Mouse (Mus musculus): ENCODE data around the gene Wdtc1. TPM values are rescaled to one million over a fixed set of nuclear protein-coding genes. Genes with fewer than 3 reads are reported as not detected.

Wdtc1 gene
- polyA plus RNA-seq, 1 experiment from 2014 or later, result 14.1 TPM

DNA sequence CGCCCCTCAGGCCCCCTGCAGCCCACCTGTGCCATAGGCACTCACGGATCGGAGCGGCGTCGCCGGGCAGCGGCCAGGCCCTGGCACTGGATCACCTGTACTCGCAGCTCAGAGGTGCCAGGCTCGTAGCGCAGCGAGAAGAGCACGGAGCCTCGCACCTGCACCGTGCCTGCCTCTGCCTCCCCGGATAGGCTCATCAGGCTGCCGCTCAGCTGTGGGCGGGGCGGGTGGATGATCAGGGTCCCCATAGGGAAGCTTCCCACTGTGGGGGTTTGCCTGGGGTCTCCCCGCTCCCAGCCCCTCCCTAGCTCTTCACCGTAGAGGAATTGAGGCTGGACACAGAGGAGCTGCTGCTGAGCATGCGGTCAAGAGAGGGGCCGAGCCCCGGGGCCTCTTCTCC is 96.5 kb downstream of the Wdtc1 start:
- H3K9ac ChIP-seq, result no peak overlapping the region
- 0 out of 2 replicates have a peak, but pooled peaks cover 4% of the 10 kb centered on the region for H3K4me1 ChIP-seq
- H3K4me2 ChIP-seq (replicated peaks), result peak overlapping the region; percentile 45
- 18% methylated on average over 24 of the region's 24 CpGs for WGBS
- no peaks in the 10 kb centered on the region for H3K36me3 ChIP-seq
- H3K27ac ChIP-seq, result no peak overlapping the region
- H3K4me3 ChIP-seq, result peak overlapping the region; percentile 12
- no peak for ATAC-seq (ENCODE audit: low FRiP score, low read depth)
- no peaks in the 10 kb centered on the region for H3K9me3 ChIP-seq
- H3K27me3 ChIP-seq, result peaks cover 68% of the 10 kb centered on the region

DNA sequence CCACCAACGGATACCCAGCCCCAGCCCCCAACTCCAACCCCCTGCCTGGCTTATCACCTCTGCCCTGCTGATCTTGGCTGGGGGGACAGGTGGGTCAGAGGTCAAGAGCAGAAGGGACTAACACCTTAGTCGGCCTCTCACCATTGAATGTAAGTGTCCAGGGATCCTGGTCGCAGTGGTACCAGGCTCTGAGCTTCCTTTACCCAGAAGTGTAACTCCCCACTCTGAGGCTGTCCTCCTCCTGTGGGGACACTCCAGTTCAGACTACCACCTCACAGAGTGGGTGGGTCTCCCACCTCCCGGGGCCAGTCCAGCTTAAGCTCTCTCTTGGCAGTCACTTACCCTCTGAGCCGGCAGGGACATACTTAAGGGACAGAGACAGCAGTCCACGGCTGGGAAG is 97.9 kb downstream of the Wdtc1 start:
- H3K9ac ChIP-seq, result no peak overlapping the region
- peaks cover 17% of the 10 kb centered on the region for H3K4me1 ChIP-seq
- H3K36me3 ChIP-seq, result no peaks in the 10 kb centered on the region
- H3K27me3 ChIP-seq, result peaks cover 83% of the 10 kb centered on the region
- H3K4me2 ChIP-seq (replicated peaks), result no peak overlapping the region
- ATAC-seq (ENCODE audit: low FRiP score, low read depth), result no peak
- whole genome bisulfite sequencing, result 58% methylated on average over 6 of the region's 6 CpGs
- H3K27ac ChIP-seq, result no peak overlapping the region
- no peak overlapping the region for H3K4me3 ChIP-seq
- no peaks in the 10 kb centered on the region for H3K9me3 ChIP-seq

DNA sequence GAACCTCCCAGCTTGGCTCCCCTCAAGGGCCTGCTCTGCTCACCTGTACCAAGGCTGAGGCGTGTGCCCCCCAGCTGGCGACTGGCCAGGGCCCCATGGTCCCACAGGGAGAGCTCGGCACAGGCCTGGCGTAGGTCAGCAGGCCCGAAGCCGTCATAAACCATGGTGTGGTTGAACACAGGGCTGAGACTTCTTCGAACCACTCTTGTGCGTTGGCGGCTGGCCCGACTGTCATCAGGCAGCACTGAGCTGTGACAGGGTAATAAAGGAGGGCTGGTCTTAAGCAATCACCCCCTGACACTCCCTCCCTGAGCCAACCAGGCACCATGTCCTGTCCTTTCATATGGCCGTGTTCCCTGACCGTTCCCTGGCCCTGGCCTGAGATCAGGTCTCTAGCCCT is 99.9 kb downstream of the Wdtc1 start:
- Histone ChIP-seq H3K9me3 (no peaks in the 10 kb centered on the region), H3K4me3 (no peak overlapping the region), H3K27ac (no peak overlapping the region), H3K4me2 (replicated peaks) (no peak overlapping the region), H3K9ac (no peak overlapping the region; the same call in 1 of the 2 replicates), H3K4me1 (peaks cover 18% of the 10 kb centered on the region), H3K36me3 (no peaks in the 10 kb centered on the region), H3K27me3 (peaks cover 96% of the 10 kb centered on the region)
- 42% methylated on average over 12 of the region's 12 CpGs for WGBS
- ATAC-seq (ENCODE audit: low FRiP score, low read depth), result no peak

DNA sequence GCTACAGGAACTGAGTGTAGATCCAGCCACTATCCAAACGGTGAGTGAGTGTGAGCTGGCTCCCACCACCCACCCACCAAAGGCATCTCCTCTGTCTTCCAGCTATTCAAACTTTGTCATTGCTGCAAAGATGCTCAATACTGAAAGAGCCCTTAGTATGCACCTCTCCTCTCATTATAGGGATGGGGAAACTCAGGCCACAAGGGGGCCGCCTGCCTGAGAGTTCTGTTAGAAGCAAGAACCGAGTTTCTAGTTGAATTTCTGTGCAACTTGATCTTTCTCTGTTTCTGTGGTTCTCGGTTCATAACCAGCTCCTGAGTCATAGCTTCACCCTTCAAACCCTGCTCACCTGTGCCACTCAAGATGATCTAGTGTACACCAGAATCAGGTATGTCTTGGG is 101.2 kb downstream of the Wdtc1 start:
- H3K27ac ChIP-seq, result no peak overlapping the region
- peaks cover 97% of the 10 kb centered on the region for H3K27me3 ChIP-seq
- no peak overlapping the region for H3K4me3 ChIP-seq
- no peak overlapping the region for H3K9ac ChIP-seq
- ATAC-seq (ENCODE audit: low FRiP score, low read depth), result no peak
- 34% methylated on average over 4 of the region's 4 CpGs for WGBS
- peaks cover 22% of the 10 kb centered on the region for H3K4me1 ChIP-seq
- H3K36me3 ChIP-seq, result no peaks in the 10 kb centered on the region
- H3K4me2 ChIP-seq (replicated peaks), result no peak overlapping the region
- no peaks in the 10 kb centered on the region for H3K9me3 ChIP-seq

DNA sequence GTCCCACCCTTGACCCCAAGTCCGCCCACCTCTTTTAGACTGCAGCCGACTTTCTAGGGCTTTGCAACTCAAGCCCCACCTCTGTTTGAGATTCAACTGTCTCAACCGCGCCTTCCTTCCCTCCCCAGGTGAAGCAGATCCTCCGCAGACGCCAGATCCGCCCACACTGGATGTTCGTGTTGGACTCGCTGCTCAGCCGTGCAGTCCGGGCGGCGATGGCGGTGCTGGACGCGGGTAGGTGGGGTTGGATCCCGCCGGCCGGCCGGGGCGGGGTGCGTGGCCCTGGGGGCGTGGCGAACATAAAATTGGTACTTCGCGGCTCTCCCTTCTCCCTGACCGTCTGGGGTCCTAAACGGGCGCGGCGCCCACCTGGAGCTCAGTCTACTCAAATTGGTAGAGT is 102.1 kb downstream of the Wdtc1 start:
- under 1% methylated on average over 31 of the region's 31 CpGs for WGBS
- Histone ChIP-seq H3K4me3 (peak overlapping the region; percentile 49), H3K4me1 (peaks cover 24% of the 10 kb centered on the region), H3K36me3 (no peaks in the 10 kb centered on the region), H3K27me3 (peaks cover 97% of the 10 kb centered on the region), H3K27ac (no peak overlapping the region), H3K9me3 (no peaks in the 10 kb centered on the region), H3K4me2 (replicated peaks) (peak overlapping the region; percentile 78), H3K9ac (peak overlapping the region; percentile 59)
- ATAC-seq (ENCODE audit: low FRiP score, low read depth), result no peak

DNA sequence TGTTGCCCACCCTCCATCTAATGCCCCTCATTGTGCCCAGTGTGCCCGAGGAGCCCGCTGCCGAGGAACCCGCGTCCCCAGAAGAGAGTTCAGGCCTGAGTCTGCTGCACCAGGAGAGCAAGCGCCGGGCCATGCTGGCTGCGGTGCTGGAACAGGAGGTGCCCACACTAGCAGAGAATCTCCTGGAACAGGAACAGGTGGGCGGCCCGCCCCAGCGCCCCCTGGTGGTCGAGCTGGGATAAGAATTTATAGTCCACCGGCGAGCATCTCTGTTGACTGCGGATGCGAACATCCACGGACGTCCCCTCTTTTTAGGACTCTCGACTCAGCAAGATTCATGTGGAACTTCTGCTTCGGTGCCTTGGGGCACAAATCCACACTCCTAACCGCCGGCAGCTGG is 102.7 kb downstream of the Wdtc1 start:
- Histone ChIP-seq H3K4me3 (peak overlapping the region; percentile 49), H3K9me3 (no peaks in the 10 kb centered on the region), H3K27me3 (peaks cover 97% of the 10 kb centered on the region), H3K4me1 (peaks cover 24% of the 10 kb centered on the region), H3K27ac (no peak overlapping the region), H3K36me3 (no peaks in the 10 kb centered on the region), H3K9ac (peak overlapping the region; percentile 59), H3K4me2 (replicated peaks) (peak overlapping the region; percentile 78)
- 2% methylated on average over 22 of the region's 22 CpGs for WGBS
- ATAC-seq (ENCODE audit: low FRiP score, low read depth), result no peak

DNA sequence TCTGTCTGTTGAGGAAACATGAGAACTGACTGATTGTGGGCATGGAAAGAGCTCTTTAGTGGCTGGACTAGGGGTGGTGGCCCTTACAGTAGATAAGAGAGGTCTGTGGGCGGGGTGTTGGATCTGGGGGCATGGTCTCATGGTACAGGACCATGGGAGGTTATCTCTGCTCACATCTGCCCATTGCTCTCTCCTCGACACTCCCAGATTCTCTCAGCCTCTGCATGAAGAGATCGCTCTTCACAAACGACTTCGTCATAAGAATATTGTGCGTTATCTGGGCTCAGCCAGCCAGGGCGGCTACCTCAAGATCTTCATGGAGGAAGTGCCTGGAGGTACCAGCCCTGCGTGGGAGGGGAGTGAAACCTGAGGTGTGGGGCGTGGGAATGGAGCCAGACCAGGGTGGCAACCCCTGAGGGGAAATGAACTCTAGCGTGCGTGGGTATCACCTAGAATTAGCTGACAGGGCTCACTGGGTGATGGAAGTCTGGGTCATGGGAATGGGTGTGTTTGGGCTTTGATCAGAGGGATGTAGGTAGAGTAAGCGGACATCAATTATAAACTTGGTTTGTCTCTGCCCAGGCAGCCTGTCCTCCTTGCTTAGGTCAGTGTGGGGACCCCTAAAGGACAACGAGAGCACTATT is 105.4 kb downstream of the Wdtc1 start:
- Histone ChIP-seq H3K4me3 (no peak overlapping the region), H3K27me3 (peaks cover 88% of the 10 kb centered on the region), H3K9ac (no peak overlapping the region), H3K4me2 (replicated peaks) (no peak overlapping the region), H3K36me3 (no peaks in the 10 kb centered on the region), H3K27ac (no peak overlapping the region), H3K9me3 (no peaks in the 10 kb centered on the region), H3K4me1 (peaks cover 24% of the 10 kb centered on the region)
- 74% methylated on average over 13 of the region's 13 CpGs for WGBS
- ATAC-seq (ENCODE audit: low FRiP score, low read depth), result no peak

DNA sequence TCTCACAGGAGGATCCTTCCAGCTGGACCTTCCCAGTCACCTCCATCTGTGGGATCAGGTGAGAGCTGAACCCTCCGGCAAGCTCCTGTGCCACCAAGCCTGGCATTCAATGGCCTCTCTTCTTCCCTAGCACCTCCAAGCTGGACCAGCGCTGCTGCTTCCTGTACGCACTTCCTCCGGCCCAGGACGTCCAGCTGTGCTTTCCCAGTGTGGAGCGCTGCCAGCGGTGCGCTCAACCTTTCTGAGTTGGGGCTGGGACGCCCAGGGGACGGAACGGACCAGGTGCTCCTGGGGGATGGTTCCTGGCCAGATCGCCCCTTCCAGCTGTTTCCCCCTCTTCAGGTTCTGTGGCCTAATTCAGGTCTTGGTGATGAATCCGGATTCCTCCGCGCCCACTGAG is 106.2 kb downstream of the Wdtc1 start:
- no peaks in the 10 kb centered on the region for H3K9me3 ChIP-seq
- peaks cover 24% of the 10 kb centered on the region for H3K4me1 ChIP-seq
- H3K27me3 ChIP-seq, result peaks cover 88% of the 10 kb centered on the region
- no peak overlapping the region for H3K4me3 ChIP-seq
- H3K36me3 ChIP-seq, result no peaks in the 10 kb centered on the region
- 22% methylated on average over 15 of the region's 15 CpGs for WGBS
- no peak overlapping the region for H3K27ac ChIP-seq
- no peak for ATAC-seq (ENCODE audit: low FRiP score, low read depth)
- peak overlapping the region; percentile 21 for H3K4me2 ChIP-seq (replicated peaks)
- peak overlapping the region; percentile 39 for H3K9ac ChIP-seq

DNA sequence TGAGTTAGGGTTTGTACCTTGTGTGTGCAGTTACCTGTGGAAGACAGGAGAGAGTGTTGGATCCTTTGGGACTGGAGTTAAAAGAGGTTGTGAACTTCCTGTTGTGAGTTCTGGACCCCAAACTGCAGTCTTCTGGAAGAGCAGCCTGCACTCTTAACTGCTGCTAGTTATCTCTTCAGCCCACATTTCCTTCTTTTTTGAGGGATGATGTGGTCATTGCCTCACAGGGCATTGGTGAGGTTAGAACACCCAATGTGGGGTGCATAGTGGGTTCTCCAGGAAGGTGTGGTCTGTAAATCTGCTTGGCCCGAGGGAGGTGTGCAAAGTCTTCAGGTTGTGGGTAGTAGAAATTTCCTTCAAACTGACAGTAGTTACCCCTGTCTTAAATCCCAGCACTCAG is 109.0 kb downstream of the Wdtc1 start:
- H3K27ac ChIP-seq, result no peak overlapping the region
- peaks cover 17% of the 10 kb centered on the region for H3K4me1 ChIP-seq
- H3K4me2 ChIP-seq (replicated peaks), result no peak overlapping the region
- H3K36me3 ChIP-seq, result no peaks in the 10 kb centered on the region
- ATAC-seq (ENCODE audit: low FRiP score, low read depth), result no peak
- H3K9me3 ChIP-seq, result no peaks in the 10 kb centered on the region
- peaks cover 79% of the 10 kb centered on the region for H3K27me3 ChIP-seq
- WGBS, result 83% methylated on average over 1 of the region's 1 CpGs
- H3K9ac ChIP-seq, result no peak overlapping the region
- H3K4me3 ChIP-seq, result no peak overlapping the region

DNA sequence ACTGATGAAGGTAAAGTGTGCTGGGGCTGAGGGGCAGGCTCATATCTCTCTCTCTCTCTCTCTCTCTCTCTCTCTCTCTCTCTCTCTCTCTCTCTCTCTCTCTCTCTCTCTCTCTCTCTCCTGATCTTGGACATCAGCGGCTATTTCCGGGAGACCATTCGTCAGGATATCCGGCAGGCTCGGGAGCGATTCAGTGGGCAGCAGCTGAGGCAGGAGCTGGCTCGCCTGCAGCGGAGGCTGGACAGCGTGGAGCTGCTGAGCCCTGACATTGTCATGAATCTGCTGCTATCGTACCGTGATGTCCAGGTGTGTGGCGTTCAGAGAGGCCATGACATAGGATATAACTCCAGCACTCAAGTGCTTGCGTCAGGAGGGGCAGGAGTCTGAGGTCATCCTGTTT is 109.7 kb downstream of the Wdtc1 start:
- WGBS, result 47% methylated on average over 11 of the region's 13 CpGs
- Histone ChIP-seq H3K9me3 (no peaks in the 10 kb centered on the region), H3K27ac (no peak overlapping the region), H3K4me2 (replicated peaks) (no peak overlapping the region), H3K36me3 (no peaks in the 10 kb centered on the region), H3K27me3 (peaks cover 72% of the 10 kb centered on the region), H3K4me1 (peaks cover 17% of the 10 kb centered on the region), H3K9ac (no peak overlapping the region), H3K4me3 (no peak overlapping the region)
- ATAC-seq (ENCODE audit: low FRiP score, low read depth), result no peak

DNA sequence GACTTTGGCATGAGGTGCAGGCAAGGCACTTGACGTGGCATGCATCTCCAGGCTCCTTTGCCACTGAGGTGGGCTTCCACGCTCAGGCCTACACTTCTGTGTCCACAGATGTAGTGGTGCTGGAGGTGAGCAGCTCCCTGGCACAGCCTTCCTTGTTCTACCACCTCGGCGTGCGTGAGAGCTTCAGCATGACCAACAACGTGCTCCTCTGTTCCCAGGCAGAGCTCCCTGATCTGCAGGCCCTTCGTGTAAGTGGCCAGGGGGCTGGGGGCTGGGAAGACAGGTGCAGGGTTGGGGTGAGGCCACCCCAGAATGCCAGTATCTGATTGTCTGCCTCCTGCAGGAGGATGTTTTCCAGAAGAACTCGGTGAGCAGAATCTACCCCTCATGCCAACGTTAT is 110.6 kb downstream of the Wdtc1 start:
- H3K36me3 ChIP-seq, result no peaks in the 10 kb centered on the region
- no peak overlapping the region for H3K4me2 ChIP-seq (replicated peaks)
- H3K4me3 ChIP-seq, result no peak overlapping the region
- H3K27ac ChIP-seq, result no peak overlapping the region
- peaks cover 64% of the 10 kb centered on the region for H3K27me3 ChIP-seq
- H3K9ac ChIP-seq, result no peak overlapping the region
- ATAC-seq (ENCODE audit: low FRiP score, low read depth), result no peak
- WGBS, result 67% methylated on average over 9 of the region's 9 CpGs
- H3K4me1 ChIP-seq, result peaks cover 17% of the 10 kb centered on the region
- H3K9me3 ChIP-seq, result no peaks in the 10 kb centered on the region

Data from limb, embryonic 13.5 days (tissue).